Mouse (Mus musculus): ENCODE data around the gene Adgre5.

Gene Adgre5

DNA sequence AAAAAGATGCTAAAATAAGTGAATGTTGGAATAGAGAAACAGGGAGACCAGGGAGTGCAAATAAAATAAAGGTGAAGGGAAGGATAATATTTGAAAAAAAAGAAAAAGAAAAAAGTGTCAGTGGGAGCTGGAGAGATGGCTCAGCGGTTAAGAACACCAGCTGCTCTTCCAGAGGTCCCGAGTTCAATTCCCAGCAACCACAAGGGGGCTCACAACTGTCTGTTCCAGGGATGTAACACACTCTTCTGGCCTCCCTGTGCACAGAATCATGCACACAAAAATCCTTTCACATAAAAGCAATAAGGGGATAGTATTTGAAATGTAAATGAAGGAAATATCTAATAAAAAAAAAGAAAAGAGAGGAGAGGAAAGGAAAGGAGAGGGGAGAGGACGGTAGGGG lies 13.0 kb upstream of the Adgre5 start:
- no peak for DNase-seq (ENCODE audit: low read depth, low spot score)

DNA sequence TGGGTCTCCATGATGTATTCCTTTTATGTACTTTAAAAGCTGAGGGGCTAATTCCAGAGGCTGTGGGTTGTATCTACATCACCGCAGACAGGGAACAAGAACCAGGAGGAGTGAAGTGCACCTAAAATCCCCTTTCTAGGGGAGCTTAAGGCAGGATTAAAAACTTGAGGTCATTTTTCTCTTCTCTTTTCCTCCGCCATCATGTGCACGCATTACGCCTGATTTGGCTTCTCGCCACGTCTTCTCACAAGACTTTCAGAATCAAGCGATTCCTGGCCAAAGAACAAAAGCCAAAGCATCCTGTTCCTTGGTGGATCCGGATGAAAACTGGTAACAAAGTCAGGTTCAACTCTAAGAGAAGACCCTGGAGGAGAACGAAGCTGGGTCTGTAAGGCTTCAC lies 8.1 kb upstream of the Adgre5 start:
- peak; percentile 65 for DNase-seq (ENCODE audit: low read depth, low spot score)

DNA sequence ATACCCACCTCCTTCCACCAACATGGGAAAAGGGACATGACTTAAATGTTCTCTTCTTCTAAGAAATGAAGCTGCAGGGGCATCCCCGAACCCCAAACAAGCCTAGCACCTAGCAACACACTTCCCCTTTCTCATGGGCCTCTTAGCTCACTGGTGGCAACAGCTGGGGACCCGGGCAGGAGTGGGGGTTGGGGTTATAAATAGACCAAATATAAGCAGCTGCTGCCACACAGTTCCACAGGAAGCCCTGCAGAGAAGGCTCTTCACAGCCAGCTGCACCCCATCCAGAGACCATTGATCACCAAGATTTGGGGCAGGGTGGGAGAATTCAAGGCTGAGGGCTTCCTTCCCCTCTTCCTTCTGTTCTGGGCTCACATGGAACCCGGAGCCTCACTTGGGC lies 7.6 kb upstream of the Adgre5 start:
- DNase-seq (ENCODE audit: low read depth, low spot score), result peak; percentile 95

DNA sequence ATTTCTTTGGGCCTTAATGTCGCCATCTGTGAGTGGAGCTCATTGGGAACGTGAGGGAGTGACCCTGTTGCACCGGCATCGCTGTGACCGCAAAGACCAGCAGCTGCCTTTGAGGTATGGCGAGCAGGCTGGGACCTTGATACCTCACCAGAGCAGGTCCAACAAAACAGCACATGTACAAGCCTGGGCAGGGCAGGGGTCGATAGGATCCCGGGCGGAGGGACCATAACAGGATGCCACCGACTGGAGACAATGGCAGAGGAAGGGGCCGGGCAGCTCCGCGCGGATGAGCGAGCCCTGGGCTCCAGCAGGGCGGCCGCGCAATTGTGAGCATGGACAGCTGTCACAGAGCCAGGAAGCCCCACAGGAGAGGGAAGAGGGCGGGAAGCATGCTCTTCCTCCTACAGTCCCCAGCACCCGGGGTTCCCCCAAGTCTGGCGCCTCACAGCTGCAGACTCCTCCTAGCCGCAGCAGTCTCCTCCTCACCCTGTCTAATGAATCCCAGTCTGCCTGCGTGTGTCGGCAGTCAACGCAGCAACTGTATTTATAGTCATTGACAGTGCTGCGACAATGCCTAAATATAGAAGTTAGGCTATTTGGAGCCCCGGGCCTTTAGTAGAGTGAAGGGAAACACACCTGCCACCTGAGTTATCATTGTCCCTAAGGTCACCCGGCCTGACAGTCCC lies 6.7 kb upstream of the Adgre5 start:
- DNase-seq (ENCODE audit: low read depth, low spot score), result peak; percentile 89

DNA sequence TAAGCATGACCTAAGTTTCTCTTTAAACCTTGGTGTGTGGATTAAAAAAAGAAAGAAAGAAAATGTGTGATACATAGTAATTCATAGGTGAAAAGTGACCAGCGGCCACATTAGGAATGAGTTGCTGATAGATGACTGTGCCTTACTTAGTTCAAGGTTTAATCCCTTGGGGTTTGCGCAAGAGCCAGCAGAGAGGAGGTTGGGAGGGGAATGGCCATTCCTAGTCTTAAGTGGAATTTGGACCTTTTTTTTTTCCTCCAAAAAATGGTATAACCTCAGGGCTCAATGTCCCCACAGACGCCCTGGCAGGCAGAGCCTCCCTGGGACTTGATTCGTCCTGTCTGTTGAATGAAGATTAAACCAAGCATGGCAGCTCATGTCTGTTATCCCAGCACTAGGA lies 2.9 kb upstream of the Adgre5 start:
- no peak for DNase-seq (ENCODE audit: low read depth, low spot score)

DNA sequence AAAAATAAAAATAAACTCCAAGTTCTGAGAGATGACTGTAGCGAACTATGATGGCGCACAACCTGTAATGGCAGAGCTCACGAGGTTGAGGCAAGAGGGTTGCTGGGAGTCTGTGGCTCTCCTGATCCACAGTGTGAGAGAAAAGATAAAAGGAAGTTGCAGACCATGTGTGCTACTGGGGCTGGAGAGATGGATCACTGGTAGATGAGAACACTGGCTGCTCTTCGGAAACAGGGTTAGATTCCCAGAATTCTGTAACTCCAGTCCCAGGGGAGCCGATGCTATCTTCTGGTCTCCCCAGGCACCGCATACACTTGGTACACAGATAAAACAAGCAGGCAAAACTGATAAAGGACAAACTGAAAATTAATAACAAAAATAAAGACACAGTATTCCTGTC lies 1.8 kb upstream of the Adgre5 start:
- DNase-seq (ENCODE audit: low read depth, low spot score), result no peak

DNA sequence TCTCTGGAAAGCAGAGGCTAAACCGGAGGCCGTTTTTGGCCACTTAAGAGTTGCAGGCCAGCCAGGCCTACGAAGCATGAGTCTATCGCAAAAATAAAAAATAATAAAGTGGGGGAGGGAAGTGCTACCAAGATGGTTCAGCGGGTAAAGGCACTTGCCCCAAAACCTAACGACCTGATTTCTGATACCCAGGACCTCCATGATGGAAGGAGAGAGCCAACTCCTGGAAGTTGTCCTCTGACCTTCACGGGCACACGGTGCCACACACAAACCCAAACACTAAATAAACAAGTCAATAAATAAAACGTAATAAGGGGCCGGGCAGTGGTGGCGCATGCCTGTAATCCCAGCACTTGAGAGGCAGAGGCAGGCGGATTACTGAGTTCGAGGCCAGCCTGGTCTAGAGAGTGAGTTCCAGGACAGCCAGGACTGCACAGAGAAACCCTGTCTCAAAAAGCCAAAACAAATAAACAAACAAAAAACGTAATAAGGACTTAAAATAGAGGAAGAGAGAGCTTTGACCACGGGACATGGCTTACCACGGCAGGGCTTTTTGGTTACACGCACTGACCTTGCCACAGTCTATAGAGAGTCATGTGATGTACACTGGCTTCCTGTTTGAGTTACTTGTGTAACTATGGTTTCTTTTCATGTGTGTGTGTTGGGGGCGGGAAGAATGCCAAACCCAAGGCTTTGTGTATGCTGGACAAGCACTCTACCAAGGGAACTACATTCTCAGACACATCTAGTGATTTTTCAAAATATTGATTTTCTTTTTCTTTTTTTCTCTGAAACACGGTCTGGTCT lies 926 bp upstream of the Adgre5 start:
- peak; percentile 82 for DNase-seq (ENCODE audit: low read depth, low spot score)

DNA sequence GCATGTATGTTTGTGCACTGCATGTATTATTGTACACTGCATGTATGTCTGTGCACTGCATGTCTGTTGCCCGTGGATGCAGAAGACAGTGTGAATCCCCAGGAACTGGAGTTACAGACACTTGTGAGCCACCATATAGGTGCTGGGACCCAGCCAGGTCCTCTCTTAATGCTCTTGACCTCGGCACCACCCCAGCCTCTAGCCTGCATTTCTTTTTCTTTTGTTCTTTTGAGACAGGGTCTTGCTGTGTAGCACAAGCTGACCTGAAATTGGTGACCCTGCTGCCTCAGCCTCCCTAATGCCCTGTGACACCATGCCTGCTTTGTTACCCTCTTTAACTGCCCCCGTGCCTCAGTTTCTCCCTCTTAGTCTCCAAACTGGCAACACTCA lies 545 bp downstream of the Adgre5 start:
- no peak for DNase-seq (ENCODE audit: low read depth, low spot score)

DNA sequence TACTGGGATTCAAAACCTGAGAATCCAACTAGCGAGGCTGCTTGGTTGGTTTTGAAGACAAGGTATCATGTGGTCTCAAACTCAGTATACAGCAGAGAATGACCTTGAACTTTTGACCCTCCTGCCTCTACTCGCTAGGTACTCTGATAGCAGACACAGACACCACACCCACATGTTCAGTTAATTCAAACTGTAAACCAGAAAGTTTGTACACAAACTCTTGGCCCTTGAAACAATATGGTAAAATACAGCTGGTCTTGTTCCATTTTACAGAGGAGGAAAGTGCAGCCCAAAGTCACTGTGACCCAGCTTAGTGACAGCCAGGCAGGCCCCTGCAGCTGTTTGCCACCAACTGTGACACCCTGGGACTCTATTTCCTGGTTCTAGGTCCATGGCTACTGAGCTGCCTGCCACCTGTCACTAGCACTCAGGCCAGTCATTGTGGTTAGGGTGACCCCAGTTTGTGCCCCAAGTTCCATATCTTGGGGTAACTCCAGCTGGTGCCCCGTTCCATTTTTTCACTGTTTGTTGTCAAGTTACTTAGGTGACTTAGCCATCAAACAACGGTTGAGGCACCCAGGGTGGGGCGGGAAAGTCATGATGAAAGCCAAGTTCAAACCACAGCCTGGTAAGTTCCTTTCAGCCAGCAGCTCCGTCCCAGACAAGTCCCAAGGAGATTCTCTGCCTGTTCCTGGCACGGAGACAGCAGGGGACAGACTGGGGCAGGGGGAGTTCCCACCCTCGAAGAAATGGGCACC lies 1.2 kb downstream of the Adgre5 start:
- peak; percentile 88 for DNase-seq (ENCODE audit: low read depth, low spot score)

DNA sequence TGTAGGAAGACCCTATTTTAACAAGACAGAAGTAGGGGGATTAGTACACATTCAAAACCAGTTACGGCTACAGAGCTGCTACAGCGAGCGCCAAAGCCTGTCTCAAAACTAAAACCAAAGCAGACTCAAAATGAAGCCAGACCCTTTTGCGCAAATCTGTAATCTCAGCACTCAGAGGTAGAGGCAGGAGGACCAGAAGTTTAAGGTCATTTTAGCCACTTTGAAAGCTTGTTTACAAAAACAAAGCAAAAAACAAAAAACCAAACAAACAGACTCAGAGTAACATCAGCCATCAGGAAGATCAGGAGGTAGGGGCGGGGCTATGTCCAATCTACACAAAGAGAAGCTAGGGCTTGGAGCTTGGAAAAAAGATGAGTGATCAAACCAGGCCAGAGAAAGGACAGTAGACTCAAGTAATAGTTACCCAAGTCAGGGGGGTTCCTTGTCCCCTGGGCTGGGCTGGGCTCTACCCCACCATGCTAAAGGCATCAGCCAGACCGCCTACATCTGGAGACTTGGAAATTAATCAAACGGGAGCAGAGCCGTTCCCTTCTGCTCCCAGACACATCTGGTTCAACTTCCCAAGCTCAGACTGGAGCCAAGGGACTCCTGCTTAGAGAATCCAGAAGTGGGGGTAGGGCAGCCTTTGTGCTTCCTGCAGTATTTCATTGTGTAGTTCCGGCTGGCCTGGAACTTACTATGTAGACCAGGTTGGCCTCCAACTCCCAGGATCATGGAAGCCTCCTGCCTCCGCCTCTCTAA lies 2.0 kb downstream of the Adgre5 start:
- no peak for DNase-seq (ENCODE audit: low read depth, low spot score)

DNA sequence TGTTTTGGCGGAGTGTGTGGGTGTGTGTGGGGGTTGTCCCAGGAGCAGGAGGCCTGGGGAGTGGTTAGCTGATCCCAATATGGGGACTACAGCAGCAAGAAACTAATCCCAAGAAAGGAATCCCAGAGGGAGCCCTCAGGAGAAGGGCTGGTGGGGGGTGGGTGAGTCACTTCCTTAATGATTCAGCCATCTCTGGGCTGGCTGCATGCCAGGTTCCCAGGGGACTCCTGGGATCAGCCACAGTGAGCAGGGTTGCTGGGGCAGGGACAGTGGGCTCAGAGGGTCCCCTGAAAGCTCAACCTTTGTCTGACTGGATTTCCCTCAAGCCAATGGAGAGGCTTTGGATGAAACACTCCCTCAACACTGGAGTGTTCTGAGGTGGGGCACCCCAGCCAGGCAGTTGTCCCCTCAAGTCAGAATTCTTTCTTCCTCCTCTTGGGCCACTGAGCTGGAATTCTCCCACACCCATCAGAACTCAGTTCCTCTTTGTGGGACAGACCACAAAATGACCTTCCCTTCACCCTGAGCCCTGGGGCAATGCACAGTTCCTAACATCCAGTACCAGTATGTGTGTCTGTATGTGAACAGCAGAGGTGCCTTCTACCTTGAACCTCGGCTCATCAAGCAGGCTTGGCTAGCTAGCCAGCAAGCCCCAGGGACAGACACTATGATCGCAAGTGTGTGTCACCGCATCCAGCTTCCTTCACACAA lies 3.1 kb downstream of the Adgre5 start:
- DNase-seq (ENCODE audit: low read depth, low spot score), result peak; percentile 44

DNA sequence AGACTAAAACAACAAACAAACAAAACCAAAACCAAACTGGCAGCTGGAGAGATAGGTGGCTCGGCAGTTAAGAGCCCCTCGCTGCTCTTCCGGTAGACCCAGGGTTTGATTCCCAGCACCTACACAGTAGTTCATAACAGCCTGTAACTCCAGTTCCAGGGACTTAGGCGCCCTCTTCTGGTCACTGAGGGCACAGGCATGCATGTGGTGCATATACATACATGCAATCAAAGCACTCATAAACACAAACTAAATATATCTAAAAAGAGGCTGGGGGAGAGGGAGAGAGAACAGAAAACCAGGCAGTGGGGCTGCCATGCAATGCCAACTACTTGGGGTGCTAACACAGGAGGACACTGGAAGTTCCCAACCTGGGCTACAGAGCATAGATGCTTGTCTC lies 3.8 kb downstream of the Adgre5 start:
- peak; percentile 60 for DNase-seq (ENCODE audit: low read depth, low spot score)

DNA sequence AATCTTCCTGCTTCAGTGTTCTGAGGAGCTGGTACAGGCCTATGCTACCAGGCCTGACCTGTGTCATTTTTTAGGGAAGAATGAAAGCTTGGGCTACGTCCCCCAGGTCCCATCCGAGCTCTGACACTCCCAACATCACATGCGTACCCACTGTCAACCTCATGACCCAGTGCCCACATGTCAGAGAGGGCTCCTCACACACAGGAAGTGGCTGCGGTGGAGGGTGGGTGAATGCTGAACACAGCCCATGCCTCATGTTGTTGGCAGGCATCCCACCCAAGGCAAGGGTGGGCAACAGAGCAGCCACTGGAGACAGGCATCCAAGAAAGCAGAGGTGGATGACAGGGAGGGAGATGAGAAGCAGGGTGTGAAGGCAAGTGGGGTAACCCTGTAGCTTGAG lies 4.4 kb downstream of the Adgre5 start:
- peak; percentile 81 for DNase-seq (ENCODE audit: low read depth, low spot score)

DNA sequence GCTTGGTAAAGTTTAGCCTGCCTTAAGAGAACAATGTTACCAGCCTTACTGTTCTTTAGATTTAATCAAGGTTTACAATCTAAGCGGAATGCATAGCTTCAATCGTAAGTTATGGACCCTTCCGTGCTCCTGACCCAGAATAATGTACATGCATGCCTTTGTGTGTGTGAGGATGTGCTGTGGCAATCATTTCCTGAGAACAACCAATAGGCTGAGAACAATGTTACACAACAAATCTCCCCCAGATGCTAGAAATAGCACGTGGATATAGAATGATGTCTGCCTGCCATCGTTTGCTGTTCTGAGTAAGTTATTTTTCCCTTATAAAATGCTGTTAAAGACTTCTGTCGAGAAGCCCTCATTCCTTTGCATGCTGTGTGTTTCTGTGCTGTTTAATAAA lies 8.2 kb downstream of the Adgre5 start:
- DNase-seq (ENCODE audit: low read depth, low spot score), result no peak

DNA sequence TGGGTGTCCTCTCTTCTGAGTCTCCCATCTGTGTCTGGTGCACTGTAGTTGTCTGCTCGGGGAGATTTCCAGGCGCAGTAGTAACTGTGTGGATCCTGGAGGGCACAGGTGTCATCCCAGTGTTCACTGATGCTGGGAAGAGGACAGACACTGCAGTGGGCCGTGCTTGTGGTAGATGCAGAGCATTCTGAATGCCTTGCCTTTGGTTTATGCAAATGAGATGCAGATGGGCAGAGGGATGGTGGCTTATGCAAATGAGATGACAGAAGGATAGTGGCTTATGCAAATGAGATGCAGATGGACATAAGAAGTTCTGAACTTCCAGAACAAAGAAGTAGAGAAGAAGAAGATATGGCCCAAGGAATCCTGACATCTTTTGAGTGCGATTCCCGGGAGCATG lies 9.2 kb downstream of the Adgre5 start:
- no peak for DNase-seq (ENCODE audit: low read depth, low spot score)

DNA sequence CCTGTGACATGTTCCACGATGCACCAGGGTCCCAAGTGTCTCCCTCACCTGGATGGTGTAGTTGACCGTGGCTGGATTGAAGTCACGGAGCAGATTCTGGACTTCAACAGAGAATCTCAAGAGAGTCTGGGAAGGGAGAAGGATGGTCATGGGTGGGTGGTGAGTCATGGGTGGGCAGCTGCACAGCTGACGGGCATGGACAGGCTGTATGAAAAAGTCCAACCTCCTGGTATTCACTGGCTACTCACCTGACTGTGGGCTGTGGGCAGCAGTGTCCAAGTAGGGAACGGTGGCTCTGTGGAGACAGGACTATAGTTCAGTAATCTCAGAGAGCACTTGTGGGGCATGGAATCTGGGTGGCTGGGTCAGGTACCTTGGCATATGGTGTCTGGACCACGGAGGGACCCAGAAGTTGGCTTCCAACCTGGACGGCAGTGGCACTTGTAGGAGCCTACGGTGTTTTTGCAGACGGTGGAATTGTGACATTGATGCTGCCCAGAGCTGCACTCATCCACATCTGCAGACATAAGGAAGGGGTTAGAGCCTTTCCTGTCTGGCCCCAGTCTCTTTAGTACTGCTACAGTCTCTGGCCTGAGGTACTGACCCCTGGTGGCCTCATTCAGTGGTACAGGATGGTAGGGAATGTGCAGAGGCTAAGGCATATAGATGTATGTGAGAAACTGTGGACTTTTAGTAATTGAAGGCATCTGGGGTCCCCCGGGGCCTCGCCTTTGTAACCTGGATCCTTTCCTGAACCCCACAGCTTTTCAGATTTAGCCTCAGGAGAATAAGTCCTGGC lies 11.9 kb downstream of the Adgre5 start:
- peak; percentile 68 for DNase-seq (ENCODE audit: low read depth, low spot score)

DNA sequence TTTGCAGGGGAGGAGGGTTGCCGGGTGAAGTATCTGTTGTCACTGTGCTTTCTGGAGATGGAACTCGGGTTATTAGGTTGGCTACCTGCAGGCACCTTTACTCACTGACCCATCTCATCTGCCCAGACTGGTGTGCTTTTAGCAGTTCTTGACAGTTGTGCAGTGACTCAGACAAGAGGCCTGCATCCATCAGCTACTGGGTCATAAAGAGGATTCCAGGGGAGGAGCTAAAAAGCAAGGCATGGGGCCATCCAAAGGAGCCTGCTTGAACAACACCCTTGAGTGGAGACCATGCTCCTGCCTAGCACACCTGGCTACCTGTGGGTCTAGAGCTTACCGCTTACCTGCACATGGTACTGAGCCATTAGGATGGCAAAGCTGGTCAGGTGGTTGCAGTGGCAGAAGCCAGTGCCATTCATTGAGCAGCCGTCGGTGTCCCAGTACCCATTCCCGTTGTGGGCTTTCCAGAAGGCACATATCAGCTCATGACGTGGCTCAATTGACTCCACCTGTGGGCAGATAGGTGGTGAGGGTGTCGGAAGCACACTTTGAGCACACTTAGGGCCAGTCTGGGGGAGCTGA lies 15.5 kb downstream of the Adgre5 start:
- no peak for DNase-seq (ENCODE audit: low read depth, low spot score)

DNA sequence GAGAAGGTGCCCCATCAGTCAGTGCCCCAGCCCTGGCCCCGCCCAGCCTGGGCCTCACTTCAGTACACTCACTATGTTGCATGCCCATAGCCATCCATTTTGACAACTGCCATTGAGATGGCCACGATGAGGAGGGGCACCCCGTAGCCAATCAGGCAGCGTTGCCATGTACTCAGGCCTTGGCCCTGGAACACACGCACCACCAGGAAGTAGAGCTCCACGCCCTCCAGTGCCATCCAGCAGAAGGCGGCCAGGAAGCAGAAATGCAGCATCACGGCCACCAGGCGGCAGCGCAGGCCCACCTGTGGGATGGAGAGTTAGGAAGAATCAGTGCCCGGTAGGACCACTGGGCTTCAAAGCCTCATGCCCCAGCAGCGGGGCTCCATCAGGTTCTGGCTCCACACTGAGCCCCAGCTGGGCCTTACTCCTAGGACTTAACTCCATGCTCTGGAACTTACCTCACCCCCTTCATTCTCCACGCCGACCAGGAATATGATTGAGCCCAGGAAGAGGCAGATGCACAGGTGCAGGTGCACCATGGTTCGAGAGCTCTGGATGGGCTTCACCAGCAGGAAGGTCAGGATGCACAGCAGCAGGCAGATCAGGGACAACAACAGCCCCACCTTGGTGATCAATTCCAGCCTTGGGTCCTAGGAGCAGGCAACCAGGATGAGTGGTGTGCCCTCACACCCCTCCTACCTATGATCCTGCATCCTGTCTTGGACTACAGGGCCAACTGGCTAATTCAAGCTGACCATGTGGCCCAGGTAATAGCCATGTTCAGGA lies 16.2 kb downstream of the Adgre5 start:
- peak; percentile 89 for DNase-seq (ENCODE audit: low read depth, low spot score)

DNA sequence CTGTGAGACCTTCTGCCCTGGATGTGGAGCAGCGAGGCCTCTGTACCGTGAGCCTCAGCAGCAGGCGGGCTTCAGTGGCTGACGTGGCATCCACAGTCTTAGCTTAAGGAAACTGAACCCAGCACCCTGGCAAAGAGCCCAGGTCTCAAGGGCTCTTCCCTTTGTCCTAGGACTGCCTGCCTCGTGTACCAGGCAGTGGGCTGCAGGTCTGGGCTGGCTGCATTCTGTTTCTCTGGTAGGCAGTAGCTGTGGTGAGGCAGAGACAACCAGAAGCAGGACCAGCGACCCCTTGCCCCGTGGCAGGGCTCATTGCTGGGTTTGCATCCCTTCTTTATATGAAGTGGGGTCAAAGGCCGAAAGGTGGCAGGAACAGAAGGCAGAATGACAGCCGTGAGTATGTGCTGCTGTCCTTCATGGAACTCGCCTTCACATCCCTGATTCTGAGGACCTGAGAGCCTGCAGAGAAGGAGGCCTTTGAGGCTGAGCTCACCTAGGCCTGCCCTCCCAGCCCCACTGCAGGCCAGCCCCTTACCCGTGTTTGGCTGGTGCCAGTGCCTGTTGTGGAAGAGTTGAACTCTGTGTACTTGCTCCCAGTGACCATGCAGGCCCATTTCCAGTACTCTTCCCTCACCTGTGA lies 17.6 kb downstream of the Adgre5 start:
- DNase-seq (ENCODE audit: low read depth, low spot score), result no peak
